In the genomic region with DNA sequence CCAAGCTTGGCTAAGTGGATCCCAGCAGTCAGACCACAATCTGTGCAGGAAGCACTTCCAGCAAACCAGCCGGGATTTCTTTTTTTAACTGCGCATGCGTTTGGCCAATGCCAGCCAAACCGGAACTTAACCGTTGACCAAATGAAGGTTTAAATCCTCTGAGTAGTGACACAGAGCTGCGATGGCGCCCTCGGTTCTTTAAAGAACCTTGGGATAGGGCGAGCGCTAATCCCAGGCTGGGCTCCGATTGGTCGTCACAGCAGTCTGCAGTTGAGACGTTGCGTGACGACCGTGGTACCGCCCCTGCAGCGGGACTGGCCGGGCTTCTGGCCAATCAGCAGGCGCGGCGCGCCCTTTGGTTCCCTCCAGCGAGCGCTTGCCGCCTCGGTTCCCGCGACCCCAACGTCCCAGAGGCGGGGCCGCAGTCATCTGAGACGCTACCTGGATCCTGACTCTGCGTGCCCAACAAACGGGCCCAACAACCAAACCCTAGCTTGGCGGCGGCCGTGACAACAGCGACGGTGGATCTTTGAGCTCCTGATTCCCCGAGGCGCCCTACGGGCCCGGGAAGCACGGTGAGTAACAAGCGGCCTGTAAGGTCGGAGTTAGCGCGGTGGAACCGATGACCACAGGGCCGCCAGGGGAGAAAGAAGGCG, we compare ENCODE assay signal across 1 mouse cellular context.
TF ChIP-seq lines count a peak whose summit lies in the region.

A gene (plus strand): TSS at position 387 of the 656 bp plus-strand sequence.

TF ChIP-seq in MEL, 35 proteins besides CTCF, POLR2A, EP300 and RAD21 (continued from another document):
- TF ChIP-seq MEF2A (IDR thresholded peaks at IDR 0.05; ENCODE audit: extremely low read depth, insufficient replicate concordance, low read depth, low read length, poor library complexity, severe bottlenecking): no peak
- TF ChIP-seq MYB (IDR thresholded peaks at IDR 0.05; ENCODE audit: low read depth, low read length): peak; percentile 77
- TF ChIP-seq RCOR1 (IDR thresholded peaks at IDR 0.05; ENCODE audit: low read depth, low read length): peak; percentile 84
- TF ChIP-seq USF2 (IDR thresholded peaks at IDR 0.05; ENCODE audit: borderline replicate concordance in 1 of 2, insufficient read depth in 1 of 2, low read depth in 1 of 2, low read length in 2 of 2): no peak
TF ChIP-seq in MEL: peak in this region for 16.
